Mouse (Mus musculus): ENCODE measurements around the gene Vmn1r138.
"Not testable (repeated sequence)": the region's sequence is repeated elsewhere in the genome, so short reads cannot be mapped to it uniquely, and the experiment has no call there.

- TF ChIP-seq CTCF (conservative IDR thresholded peaks at IDR 0.05; ENCODE audit: low read length); NANOG (IDR thresholded peaks at IDR 0.05; ENCODE audit: borderline replicate concordance, low read length); POU5F1 (IDR thresholded peaks at IDR 0.05; ENCODE audit: borderline replicate concordance, low read length): not testable (repeated sequence)
These were observed 40.1 kb upstream of the Vmn1r138 start, which contains the start of gene Vmn1r139 for GRCm38 (mm10) chr7:22068757-22069156.
